Mouse (Mus musculus) left cerebral cortex, adult 6 months (tissue): ENCODE measurements around the gene Arsb. TPM values are rescaled to one million over a fixed set of nuclear protein-coding genes. Genes with fewer than 3 reads are reported as not detected.

Experiments used
- long read RNA-seq, 2 experiments: library from polyadenylated mRNA; unstranded; transcript quantifications; one replicate each; pipeline ENCODE4 v2.0.0; 2019 to 2020
- polyA plus RNA-seq: library from polyadenylated mRNA; unstranded; fragments of <200 nt; fragmentation: Nextera tagmentation; gene quantifications from 2 replicates; pipeline ENCODE4 v1.2.3, GENCODE M21; 2021

The Arsb gene
- polyA plus RNA-seq, result 42.4 and 54.6 TPM in 2 replicates
- long read RNA-seq, experiment 1, full-length matches to known transcripts, result 25 of 44 reads
- long read RNA-seq, experiment 1, partial matches to known transcripts, result 3 of 44 reads
- long read RNA-seq, experiment 1, other reads (novel, unspliced or antisense), result 16 of 44 reads
- long read RNA-seq, experiment 2, full-length matches to known transcripts, result 9 of 32 reads
- long read RNA-seq, experiment 2, partial matches to known transcripts, result 2 of 32 reads
- long read RNA-seq, experiment 2, other reads (novel, unspliced or antisense), result 21 of 32 reads

GRCm38 (mm10) chr13:93771588-93772278, at the start of gene Arsb:
TSS of gene Arsb (plus strand) at chr13:93771630.

Other genes starting within 250 kb of the Arsb start
- not detected in 2 replicates for gene Bhmt, start 133.7 kb upstream of the Arsb start, polyA plus RNA-seq
- gene Bhmt2, start 97.3 kb upstream of the Arsb start, polyA plus RNA-seq, result not detected in 2 replicates
- 0.10 and 0.13 TPM in 2 replicates for gene Dmgdh, start 97.2 kb upstream of the Arsb start, polyA plus RNA-seq